Mouse (Mus musculus): ENCODE measurements around the gene Cox6a1. TPM values are rescaled to one million over a fixed set of nuclear protein-coding genes. Genes with fewer than 3 reads are reported as not detected.
"Not testable (repeated sequence)": the region's sequence is repeated elsewhere in the genome, so short reads cannot be mapped to it uniquely, and the experiment has no call there.

The Cox6a1 gene
- polyA plus RNA-seq, 1 experiment, result 619 TPM

GRCm38 (mm10) chr5:115316968-115317644 lies 31.7 kb downstream of the Cox6a1 start:
- Histone ChIP-seq H3K27ac (ENCODE audit: control insufficient read depth, insufficient read depth, low read depth, low read length) (peak overlapping the region; percentile 17; the same call in 1 of the 2 replicates), H3K4me3 (ENCODE audit: control insufficient read depth, low read depth, low read length) (no peak overlapping the region), H3K4me1 (ENCODE audit: control insufficient read depth, insufficient read depth, low read length) (peaks cover 5% of the 10 kb centered on the region), H3K36me3 (ENCODE audit: control insufficient read depth, insufficient read depth, low read length) (no peaks in the 10 kb centered on the region; the same call in 1 of the 2 replicates), H3K27me3 (ENCODE audit: control insufficient read depth, insufficient read depth, low read length) (no peaks in the 10 kb centered on the region)
- TF ChIP-seq POLR2A (IDR thresholded peaks at IDR 0.05; ENCODE audit: control insufficient read depth, low read depth, low read length) (no peak), CTCF (IDR thresholded peaks at IDR 0.05; ENCODE audit: control insufficient read depth, insufficient read depth, insufficient replicate concordance, low read depth, low read length) (no peak)

GRCm38 (mm10) chr5:115313668-115313943 lies 35.2 kb downstream of the Cox6a1 start:
- Histone ChIP-seq H3K4me1 (ENCODE audit: control insufficient read depth, insufficient read depth, low read length) (no peaks in the 10 kb centered on the region; the same call in none of the 2 replicates), H3K27ac (ENCODE audit: control insufficient read depth, insufficient read depth, low read depth, low read length) (peak overlapping the region; percentile 76; the same call in 1 of the 2 replicates), H3K36me3 (ENCODE audit: control insufficient read depth, insufficient read depth, low read length) (no peaks in the 10 kb centered on the region; the same call in 1 of the 2 replicates), H3K4me3 (ENCODE audit: control insufficient read depth, low read depth, low read length) (peak overlapping the region; percentile 85), H3K27me3 (ENCODE audit: control insufficient read depth, insufficient read depth, low read length) (no peaks in the 10 kb centered on the region)
- TF ChIP-seq CTCF (IDR thresholded peaks at IDR 0.05; ENCODE audit: control insufficient read depth, insufficient read depth, insufficient replicate concordance, low read depth, low read length) (no peak), POLR2A (IDR thresholded peaks at IDR 0.05; ENCODE audit: control insufficient read depth, low read depth, low read length) (no peak)

- peak overlapping the region; percentile 85 for H3K4me3 ChIP-seq (ENCODE audit: control insufficient read depth, low read depth, low read length)
- H3K4me1 ChIP-seq (ENCODE audit: control insufficient read depth, insufficient read depth, low read length), result no peaks in the 10 kb centered on the region; the same call in none of the 2 replicates
- H3K27me3 ChIP-seq (ENCODE audit: control insufficient read depth, insufficient read depth, low read length), result no peaks in the 10 kb centered on the region
- no peaks in the 10 kb centered on the region; the same call in 1 of the 2 replicates for H3K36me3 ChIP-seq (ENCODE audit: control insufficient read depth, insufficient read depth, low read length)
- peak overlapping the region; percentile 76 for H3K27ac ChIP-seq (ENCODE audit: control insufficient read depth, insufficient read depth, low read depth, low read length)
- TF ChIP-seq POLR2A (IDR thresholded peaks at IDR 0.05; ENCODE audit: control insufficient read depth, low read depth, low read length) (no peak; the same call in 1 of the 2 replicates), CTCF (IDR thresholded peaks at IDR 0.05; ENCODE audit: control insufficient read depth, insufficient read depth, insufficient replicate concordance, low read depth, low read length) (no peak)
These were observed 35.7 kb downstream of the Cox6a1 start for GRCm38 (mm10) chr5:115312816-115313667.

GRCm38 (mm10) chr5:115312354-115312753 lies 36.4 kb downstream of the Cox6a1 start:
- H3K36me3 ChIP-seq (ENCODE audit: control insufficient read depth, insufficient read depth, low read length), result no peaks in the 10 kb centered on the region; the same call in 1 of the 2 replicates
- peak overlapping the region; percentile 76 for H3K27ac ChIP-seq (ENCODE audit: control insufficient read depth, insufficient read depth, low read depth, low read length)
- no peaks in the 10 kb centered on the region for H3K27me3 ChIP-seq (ENCODE audit: control insufficient read depth, insufficient read depth, low read length)
- no peaks in the 10 kb centered on the region; the same call in none of the 2 replicates for H3K4me1 ChIP-seq (ENCODE audit: control insufficient read depth, insufficient read depth, low read length)
- TF ChIP-seq POLR2A (IDR thresholded peaks at IDR 0.05; ENCODE audit: control insufficient read depth, low read depth, low read length), result no peak
- no peak for TF ChIP-seq CTCF (IDR thresholded peaks at IDR 0.05; ENCODE audit: control insufficient read depth, insufficient read depth, insufficient replicate concordance, low read depth, low read length)
- H3K4me3 ChIP-seq (ENCODE audit: control insufficient read depth, low read depth, low read length), result peak overlapping the region; percentile 85

- not testable (repeated sequence) for H3K27me3 ChIP-seq (ENCODE audit: control insufficient read depth, insufficient read depth, low read length); H3K36me3 ChIP-seq (ENCODE audit: control insufficient read depth, insufficient read depth, low read length); H3K27ac ChIP-seq (ENCODE audit: control insufficient read depth, insufficient read depth, low read depth, low read length); H3K4me1 ChIP-seq (ENCODE audit: control insufficient read depth, insufficient read depth, low read length)
- peak overlapping the region; percentile 82 for H3K4me3 ChIP-seq (ENCODE audit: control insufficient read depth, low read depth, low read length)
These were observed 46.6 kb downstream of the Cox6a1 start for GRCm38 (mm10) chr5:115302190-115302589.

- peaks cover 8% of the 10 kb centered on the region for H3K36me3 ChIP-seq (ENCODE audit: control insufficient read depth, insufficient read depth, low read length)
- no peaks in the 10 kb centered on the region for H3K27me3 ChIP-seq (ENCODE audit: control insufficient read depth, insufficient read depth, low read length)
- peak overlapping the region; percentile 100 for H3K4me3 ChIP-seq (ENCODE audit: control insufficient read depth, low read depth, low read length)
- TF ChIP-seq POLR2A (IDR thresholded peaks at IDR 0.05; ENCODE audit: control insufficient read depth, low read depth, low read length), result no peak
- TF ChIP-seq CTCF (IDR thresholded peaks at IDR 0.05; ENCODE audit: control insufficient read depth, insufficient read depth, insufficient replicate concordance, low read depth, low read length), result no peak
- H3K27ac ChIP-seq (ENCODE audit: control insufficient read depth, insufficient read depth, low read depth, low read length), result peak overlapping the region; percentile 73
- H3K4me1 ChIP-seq (ENCODE audit: control insufficient read depth, insufficient read depth, low read length), result peaks cover 9% of the 10 kb centered on the region
These were observed 47.2 kb downstream of the Cox6a1 start for GRCm38 (mm10) chr5:115301615-115302014.

GRCm38 (mm10) chr5:115300792-115301614 lies 47.8 kb downstream of the Cox6a1 start, which contains the start of gene Dynll1:
TSS of gene Dynll1 (minus strand) at chr5:115300999.
- TF ChIP-seq POLR2A (IDR thresholded peaks at IDR 0.05; ENCODE audit: control insufficient read depth, low read depth, low read length), result peak; percentile 84
- TF ChIP-seq CTCF (IDR thresholded peaks at IDR 0.05; ENCODE audit: control insufficient read depth, insufficient read depth, insufficient replicate concordance, low read depth, low read length), result peak; percentile 28; the same call in 1 of the 2 replicates
- Histone ChIP-seq H3K4me3 (ENCODE audit: control insufficient read depth, low read depth, low read length) (peak within 1 kb of the TSS; percentile 100), H3K27me3 (ENCODE audit: control insufficient read depth, insufficient read depth, low read length) (no peaks in the 10 kb centered on the region), H3K4me1 (ENCODE audit: control insufficient read depth, insufficient read depth, low read length) (peaks cover 9% of the 10 kb centered on the region), H3K36me3 (ENCODE audit: control insufficient read depth, insufficient read depth, low read length) (peaks cover 8% of the 10 kb centered on the region), H3K27ac (ENCODE audit: control insufficient read depth, insufficient read depth, low read depth, low read length) (peak within 1 kb of the TSS; percentile 97)

Data from testis, adult 2 months (tissue).